Mouse (Mus musculus): ENCODE data around the gene Ldha. TPM values are rescaled to one million over a fixed set of nuclear protein-coding genes. Genes with fewer than 3 reads are reported as not detected.
"Not testable (repeated sequence)": the region's sequence is repeated elsewhere in the genome, so short reads cannot be mapped to it uniquely, and the experiment has no call there.

Ldha gene
- polyA plus RNA-seq, 1 experiment from 2014 or later, result 905 TPM

DNA sequence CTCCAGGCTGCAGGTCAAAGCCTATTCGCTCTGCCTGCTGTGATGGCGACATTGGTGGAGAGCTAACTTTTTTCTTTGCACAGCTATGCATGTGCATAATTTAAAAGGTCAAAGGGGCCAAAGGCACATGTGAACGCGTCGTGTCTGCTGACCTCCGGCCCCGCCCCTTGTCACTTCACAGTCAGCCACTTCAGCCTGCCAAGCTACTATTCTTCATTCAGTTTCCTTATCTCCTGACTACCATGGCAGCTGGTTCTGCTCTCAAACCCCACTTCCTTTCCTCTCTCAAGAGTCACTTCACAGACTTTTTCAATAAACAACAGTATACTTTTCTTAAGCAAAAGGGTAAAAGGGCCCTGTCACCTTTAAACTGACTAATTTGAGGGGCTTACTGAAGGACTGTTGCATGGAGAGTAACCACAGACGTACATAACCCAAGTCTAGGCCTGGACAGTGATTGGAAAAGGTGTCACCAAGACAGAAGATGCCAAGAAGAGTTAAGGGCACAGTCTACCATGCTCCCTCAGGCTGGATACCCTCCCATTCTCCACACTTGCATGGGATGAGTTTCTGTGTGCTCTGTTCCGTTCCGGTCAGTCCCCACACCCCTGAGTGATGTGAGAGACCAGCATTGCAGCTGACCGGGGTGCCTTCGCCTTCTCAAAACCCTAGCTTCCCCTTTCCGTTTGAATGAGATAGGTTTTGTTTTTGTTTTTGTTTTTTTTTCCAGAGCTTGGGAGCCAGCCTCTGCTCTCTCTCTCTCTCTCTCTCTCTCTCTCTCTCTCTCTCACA, 10.3 kb upstream of the Ldha start:
- Histone ChIP-seq H3K4me3 (no peak overlapping the region), H3K36me3 (ENCODE audit: poor library complexity, severe bottlenecking) (no peaks in the 10 kb centered on the region), H3K27me3 (no peaks in the 10 kb centered on the region), H3K4me2 (no peak overlapping the region), H3K9ac (no peak overlapping the region), H3K27ac (no peak overlapping the region), H3K4me1 (no peaks in the 10 kb centered on the region), H3K9me3 (replicated peaks) (no peaks in the 10 kb centered on the region)
- ATAC-seq, result no peak
- 74% methylated on average over 13 of the region's 13 CpGs for WGBS

GRCm38 (mm10) chr7:46831693-46832092, 9.6 kb upstream of the Ldha start:
- WGBS, result 81% methylated on average over 8 of the region's 8 CpGs

DNA sequence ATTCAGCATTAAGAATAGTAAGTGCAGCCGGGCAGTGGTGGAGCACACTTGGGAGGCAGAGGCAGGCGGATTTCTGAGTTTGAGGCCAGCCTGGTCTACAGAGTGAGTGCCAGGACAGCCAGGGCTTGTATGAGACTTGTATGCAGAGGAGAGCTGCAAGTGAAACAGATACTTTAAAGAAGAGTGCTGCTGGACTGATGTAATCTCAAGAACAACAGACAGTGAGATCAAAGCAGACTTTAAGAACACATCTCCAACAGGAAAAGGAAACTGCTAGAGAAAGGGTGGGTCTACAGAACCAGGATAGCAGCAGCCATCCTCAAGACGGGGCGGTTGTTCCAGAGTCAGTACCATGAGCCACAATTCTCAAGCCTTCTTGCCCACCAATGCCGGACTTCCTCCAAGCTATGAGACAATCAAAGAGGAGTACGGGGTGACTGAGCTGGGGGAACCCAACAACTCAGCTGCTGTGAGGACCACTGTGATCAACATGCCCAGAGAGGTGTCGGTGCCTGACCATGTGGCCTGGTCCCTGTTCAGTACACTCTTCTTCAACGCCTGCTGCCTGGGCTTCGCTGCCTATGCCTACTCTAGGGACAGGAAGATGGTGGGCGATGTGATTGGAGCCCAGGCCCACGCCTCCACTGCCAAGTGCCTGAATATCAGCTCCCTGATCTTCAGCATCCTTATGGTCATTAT, 9.0 kb upstream of the Ldha start:
- ATAC-seq; H3K27ac ChIP-seq; H3K36me3 ChIP-seq (ENCODE audit: poor library complexity, severe bottlenecking); H3K4me1 ChIP-seq; H3K9ac ChIP-seq; H3K4me3 ChIP-seq; H3K27me3 ChIP-seq; H3K4me2 ChIP-seq; H3K9me3 ChIP-seq (replicated peaks): not testable (repeated sequence)
- WGBS, result 92% methylated on average over 11 of the region's 11 CpGs

More at GRCm38 (mm10) chr7:46831693-46832092, 9.6 kb upstream of the Ldha start:
- Histone ChIP-seq H3K4me3 (no peak overlapping the region), H3K27me3 (no peaks in the 10 kb centered on the region), H3K4me2 (no peak overlapping the region), H3K9me3 (replicated peaks) (no peaks in the 10 kb centered on the region), H3K27ac (no peak overlapping the region), H3K36me3 (ENCODE audit: poor library complexity, severe bottlenecking) (no peaks in the 10 kb centered on the region), H3K9ac (no peak overlapping the region), H3K4me1 (no peaks in the 10 kb centered on the region)
- no peak for ATAC-seq

DNA sequence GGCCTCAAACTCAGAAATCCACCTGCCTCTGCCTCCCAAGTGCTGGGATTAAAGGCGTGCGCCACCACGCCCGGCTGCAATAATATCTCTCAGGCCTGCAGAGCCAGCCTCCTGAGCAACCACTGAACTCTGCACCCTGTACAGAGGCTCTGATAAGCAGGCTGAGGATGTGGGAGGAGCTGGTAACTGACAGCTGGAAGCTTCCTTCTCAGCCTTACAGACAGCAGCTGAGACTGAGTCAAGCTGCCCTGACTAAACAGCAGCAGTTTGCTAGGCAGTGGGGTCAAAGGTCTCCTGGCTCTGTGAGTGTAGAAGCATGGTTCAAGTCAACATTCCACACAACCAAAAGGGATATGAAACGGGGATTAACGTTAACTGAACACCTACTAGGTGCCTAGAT, 8.0 kb upstream of the Ldha start:
- Histone ChIP-seq H3K4me2 (no peak overlapping the region), H3K4me1 (peaks cover 9% of the 10 kb centered on the region), H3K4me3 (no peak overlapping the region), H3K9me3 (replicated peaks) (no peaks in the 10 kb centered on the region), H3K27me3 (no peaks in the 10 kb centered on the region), H3K36me3 (ENCODE audit: poor library complexity, severe bottlenecking) (no peaks in the 10 kb centered on the region), H3K9ac (no peak overlapping the region), H3K27ac (no peak overlapping the region)
- ATAC-seq, result no peak
- WGBS, result 91% methylated on average over 6 of the region's 6 CpGs

DNA sequence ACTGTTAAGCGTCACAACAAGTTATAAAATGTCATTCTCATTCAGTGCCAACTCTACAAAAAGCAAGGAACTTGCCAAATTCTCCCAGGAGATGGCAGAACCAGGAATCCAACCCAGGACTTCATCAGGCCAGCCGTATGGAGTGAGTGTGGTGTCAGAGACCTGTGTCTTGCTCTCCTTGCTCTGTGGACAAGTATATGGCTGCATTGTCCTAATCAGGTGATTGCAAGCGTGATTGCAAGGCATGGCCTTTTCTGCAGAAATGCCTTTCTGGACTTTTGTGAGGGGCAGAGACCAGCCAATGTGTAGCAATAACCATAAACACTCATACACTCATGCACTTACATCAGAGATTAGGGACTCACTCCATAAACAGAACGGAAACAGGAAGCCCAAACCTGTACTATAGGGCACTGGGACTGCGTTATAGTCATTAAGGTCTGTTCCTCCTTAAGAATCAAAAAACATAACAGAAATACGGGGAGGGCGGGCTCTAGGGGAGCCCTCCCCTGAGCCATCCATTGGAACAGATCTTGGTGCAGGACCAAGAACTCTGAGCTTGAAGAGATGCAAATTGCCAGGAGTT, 7.5 kb upstream of the Ldha start:
- 88% methylated on average over 7 of the region's 7 CpGs for WGBS
- no peak overlapping the region for H3K27ac ChIP-seq
- no peaks in the 10 kb centered on the region for H3K36me3 ChIP-seq (ENCODE audit: poor library complexity, severe bottlenecking)
- peaks cover 14% of the 10 kb centered on the region for H3K4me1 ChIP-seq
- H3K9ac ChIP-seq, result no peak overlapping the region
- H3K4me3 ChIP-seq, result no peak overlapping the region
- no peaks in the 10 kb centered on the region for H3K27me3 ChIP-seq
- H3K4me2 ChIP-seq, result no peak overlapping the region
- no peaks in the 10 kb centered on the region for H3K9me3 ChIP-seq (replicated peaks)
- ATAC-seq, result no peak

DNA sequence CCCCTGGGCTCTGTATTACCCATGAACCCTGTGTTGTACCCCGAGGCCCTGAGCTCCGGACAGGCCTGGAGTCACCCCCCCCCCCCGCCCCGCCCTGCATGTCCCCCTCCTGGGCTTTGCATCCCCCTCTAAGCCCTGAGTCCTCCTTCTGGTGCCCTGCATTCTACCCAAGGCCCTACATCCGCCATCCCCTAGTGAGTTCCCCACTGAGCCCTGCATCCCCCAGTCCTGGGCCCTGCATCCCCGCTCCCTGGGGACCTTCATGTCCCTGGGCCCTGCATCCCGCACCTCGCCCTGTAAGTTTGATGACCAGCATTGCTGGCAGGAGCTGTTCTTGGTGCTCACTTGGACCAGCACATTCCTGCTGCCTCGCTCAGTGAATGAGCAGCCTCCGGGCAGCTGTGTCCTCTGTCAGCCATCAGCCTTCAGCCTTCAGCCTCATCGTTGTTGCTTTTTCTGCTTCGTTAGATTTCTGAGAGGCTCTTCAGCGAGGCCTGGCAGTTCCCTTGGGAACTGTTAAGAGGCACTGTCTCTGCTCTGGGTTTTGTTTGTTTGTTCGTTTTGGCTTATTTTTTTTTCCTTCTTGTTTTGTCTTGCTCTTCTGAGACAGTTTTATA, 6.2 kb upstream of the Ldha start:
- no peak overlapping the region for H3K27ac ChIP-seq
- H3K4me3 ChIP-seq, result no peak overlapping the region
- H3K4me1 ChIP-seq, result peaks cover 21% of the 10 kb centered on the region
- no peak for ATAC-seq
- H3K27me3 ChIP-seq, result no peaks in the 10 kb centered on the region
- no peaks in the 10 kb centered on the region for H3K36me3 ChIP-seq (ENCODE audit: poor library complexity, severe bottlenecking)
- H3K4me2 ChIP-seq, result no peak overlapping the region
- H3K9ac ChIP-seq, result 0 out of 2 replicates have a peak overlapping the region, but pooled peaks have one; percentile 40
- WGBS, result 19% methylated on average over 12 of the region's 14 CpGs
- no peaks in the 10 kb centered on the region for H3K9me3 ChIP-seq (replicated peaks)

- H3K27me3 ChIP-seq, result peaks cover 5% of the 10 kb centered on the region; the same call in 1 of the 2 replicates
- H3K9ac ChIP-seq, result no peak overlapping the region
- H3K4me2 ChIP-seq, result no peak overlapping the region
- no peak overlapping the region for H3K4me3 ChIP-seq
- no peaks in the 10 kb centered on the region for H3K36me3 ChIP-seq (ENCODE audit: poor library complexity, severe bottlenecking)
- ATAC-seq, result no peak
- 89% methylated on average over 5 of the region's 5 CpGs for WGBS
- no peaks in the 10 kb centered on the region for H3K9me3 ChIP-seq (replicated peaks)
- no peak overlapping the region for H3K27ac ChIP-seq
- peaks cover 21% of the 10 kb centered on the region for H3K4me1 ChIP-seq
These were observed 4.9 kb upstream of the Ldha start for GRCm38 (mm10) chr7:46836357-46836756.

GRCm38 (mm10) chr7:46837073-46837472, 4.2 kb upstream of the Ldha start:
- 38% methylated on average over 5 of the region's 5 CpGs for WGBS
- H3K27me3 ChIP-seq, result peaks cover 5% of the 10 kb centered on the region; the same call in 1 of the 2 replicates
- no peak for ATAC-seq

GRCm38 (mm10) chr7:46838104-46838671, 3.1 kb upstream of the Ldha start:
- peak; percentile 62 for ATAC-seq
- H3K27me3 ChIP-seq, result peaks cover 8% of the 10 kb centered on the region; the same call in 1 of the 2 replicates
- peaks cover 21% of the 10 kb centered on the region for H3K4me1 ChIP-seq
- no peak overlapping the region for H3K9ac ChIP-seq
- H3K4me2 ChIP-seq, result 0 out of 2 replicates have a peak overlapping the region, but pooled peaks have one; percentile 15
- H3K27ac ChIP-seq, result 0 out of 2 replicates have a peak overlapping the region, but pooled peaks have one; percentile 20
- H3K4me3 ChIP-seq, result no peak overlapping the region
- 3% methylated on average over 9 of the region's 9 CpGs for WGBS
- H3K36me3 ChIP-seq (ENCODE audit: poor library complexity, severe bottlenecking), result no peaks in the 10 kb centered on the region
- H3K9me3 ChIP-seq (replicated peaks), result no peaks in the 10 kb centered on the region

More at GRCm38 (mm10) chr7:46837073-46837472, 4.2 kb upstream of the Ldha start:
- Histone ChIP-seq H3K9me3 (replicated peaks) (no peaks in the 10 kb centered on the region), H3K4me2 (no peak overlapping the region), H3K36me3 (ENCODE audit: poor library complexity, severe bottlenecking) (no peaks in the 10 kb centered on the region), H3K27ac (no peak overlapping the region), H3K9ac (no peak overlapping the region), H3K4me1 (peaks cover 21% of the 10 kb centered on the region), H3K4me3 (no peak overlapping the region)

DNA sequence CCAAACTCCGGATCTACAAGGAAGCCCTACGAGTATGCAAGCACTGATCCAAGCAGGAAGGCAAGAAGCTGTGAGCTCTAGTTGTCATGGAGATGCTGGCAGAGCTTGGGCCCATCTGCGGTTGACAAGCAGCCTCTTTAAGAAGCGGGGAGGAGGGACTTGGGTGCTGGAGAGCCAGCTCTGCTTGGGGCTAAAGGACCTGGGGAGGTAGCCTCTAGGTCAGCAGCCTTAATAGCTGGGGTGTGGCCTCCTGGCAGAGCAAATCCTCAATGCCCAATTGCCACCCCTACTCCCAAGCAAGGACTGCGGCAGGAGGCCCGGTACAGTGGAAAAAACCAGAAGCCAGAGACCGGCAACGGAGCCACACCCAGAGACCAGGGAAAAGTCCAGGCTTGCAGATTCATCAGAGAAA, 2.4 kb upstream of the Ldha start:
- peak overlapping the region; percentile 33 for H3K4me2 ChIP-seq
- WGBS, result 11% methylated on average over 8 of the region's 8 CpGs
- no peak overlapping the region for H3K9ac ChIP-seq
- ATAC-seq, result peak; percentile 91
- H3K27ac ChIP-seq, result 0 out of 2 replicates have a peak overlapping the region, but pooled peaks have one; percentile 20
- peaks cover 21% of the 10 kb centered on the region for H3K4me1 ChIP-seq
- no peak overlapping the region for H3K4me3 ChIP-seq
- no peaks in the 10 kb centered on the region for H3K9me3 ChIP-seq (replicated peaks)
- H3K27me3 ChIP-seq, result peaks cover 8% of the 10 kb centered on the region; the same call in 1 of the 2 replicates
- no peaks in the 10 kb centered on the region for H3K36me3 ChIP-seq (ENCODE audit: poor library complexity, severe bottlenecking)

GRCm38 (mm10) chr7:46839446-46839845, 1.8 kb upstream of the Ldha start:
- Histone ChIP-seq H3K27me3 (peaks cover 8% of the 10 kb centered on the region; the same call in 1 of the 2 replicates), H3K9me3 (replicated peaks) (no peaks in the 10 kb centered on the region), H3K9ac (no peak overlapping the region), H3K4me2 (no peak overlapping the region; the same call in 1 of the 2 replicates), H3K4me3 (no peak overlapping the region), H3K36me3 (ENCODE audit: poor library complexity, severe bottlenecking) (no peaks in the 10 kb centered on the region), H3K4me1 (peaks cover 21% of the 10 kb centered on the region), H3K27ac (no peak overlapping the region)
- ATAC-seq, result no peak
- WGBS, result 38% methylated on average over 7 of the region's 7 CpGs
